Mouse (Mus musculus): Measurements from ENCODE around the gene Yju2.

GRCm38 (mm10) chr17:55948647-55949046 is 10.3 kb upstream of the Yju2 start:
- TF ChIP-seq CTCF (conservative IDR thresholded peaks at IDR 0.05; ENCODE audit: insufficient read depth, insufficient read length, low read depth, low read length), result no peak
- no peak for TF ChIP-seq POLR2A (IDR thresholded peaks at IDR 0.05; ENCODE audit: low read depth, low read length)
